Mouse (Mus musculus) induced T-regulatory cell, adult 2 months (primary cell): ENCODE measurements around the gene Rad9a.

Source experiments
- DNase-seq: peaks from one replicate; pipeline ENCODE4 v3.0.0-alpha.2; 2012; ENCODE audit warnings: low read depth

Gene Rad9a

GRCm38 (mm10) chr19:4218293-4218692 is 16.8 kb upstream of the Rad9a start:
- no peak for DNase-seq

GRCm38 (mm10) chr19:4217855-4218254 is 16.4 kb upstream of the Rad9a start:
- no peak for DNase-seq

- no peak for DNase-seq
Measured at GRCm38 (mm10) chr19:4217140-4217539, 15.7 kb upstream of the Rad9a start.

- DNase-seq: peak; percentile 35
Measured at GRCm38 (mm10) chr19:4216041-4216685, 14.7 kb upstream of the Rad9a start.

- peak; percentile 46 for DNase-seq
Measured at GRCm38 (mm10) chr19:4215451-4215840, 14.0 kb upstream of the Rad9a start.

- peak; percentile 56 for DNase-seq
Measured at GRCm38 (mm10) chr19:4214771-4215450, 13.4 kb upstream of the Rad9a start.

- DNase-seq: peak; percentile 92
Measured at GRCm38 (mm10) chr19:4214071-4214770, 12.8 kb upstream of the Rad9a start, which contains the start of the genes Clcf1 and AC109138.7. Gene Clcf1 (plus strand): TSS chr19:4214238. Gene AC109138.7 (plus strand): TSS chr19:4214357.

GRCm38 (mm10) chr19:4213524-4213974 is 12.1 kb upstream of the Rad9a start:
- peak; percentile 58 for DNase-seq

GRCm38 (mm10) chr19:4211891-4212588 is 10.6 kb upstream of the Rad9a start:
- no peak for DNase-seq

GRCm38 (mm10) chr19:4208563-4208962 is 7.1 kb upstream of the Rad9a start:
- DNase-seq: no peak

GRCm38 (mm10) chr19:4206971-4207370 is 5.5 kb upstream of the Rad9a start:
- DNase-seq: peak; percentile 83

GRCm38 (mm10) chr19:4204889-4205288 is 3.4 kb upstream of the Rad9a start:
- no peak for DNase-seq

GRCm38 (mm10) chr19:4203604-4204326 is 2.3 kb upstream of the Rad9a start:
- DNase-seq: peak; percentile 72

- peak; percentile 77 for DNase-seq
Measured at GRCm38 (mm10) chr19:4203148-4203547, 1.7 kb upstream of the Rad9a start.

- peak; percentile 47 for DNase-seq
Measured at GRCm38 (mm10) chr19:4202149-4202548, 687 bp upstream of the Rad9a start.

- DNase-seq: no peak
Measured at GRCm38 (mm10) chr19:4197180-4197579, 4.3 kb downstream of the Rad9a start.

- no peak for DNase-seq
Measured at GRCm38 (mm10) chr19:4196548-4196947, 4.9 kb downstream of the Rad9a start.

GRCm38 (mm10) chr19:4196048-4196447 is 5.4 kb downstream of the Rad9a start:
- no peak for DNase-seq

- no peak for DNase-seq
Measured at GRCm38 (mm10) chr19:4194776-4195650, 6.4 kb downstream of the Rad9a start.

GRCm38 (mm10) chr19:4194021-4194724 is 7.3 kb downstream of the Rad9a start:
- peak; percentile 45 for DNase-seq
